Mouse (Mus musculus): ENCODE measurements around the gene Olfm1.

- TF ChIP-seq EP300 (IDR thresholded peaks at IDR 0.05): no peak
- TF ChIP-seq CTCF (IDR thresholded peaks at IDR 0.05): no peak
These were observed 34.2 kb downstream of the Olfm1 start for GRCm38 (mm10) chr2:28226971-28227370.
